24 mouse cellular contexts compared by ENCODE assay signal in the genomic region with DNA sequence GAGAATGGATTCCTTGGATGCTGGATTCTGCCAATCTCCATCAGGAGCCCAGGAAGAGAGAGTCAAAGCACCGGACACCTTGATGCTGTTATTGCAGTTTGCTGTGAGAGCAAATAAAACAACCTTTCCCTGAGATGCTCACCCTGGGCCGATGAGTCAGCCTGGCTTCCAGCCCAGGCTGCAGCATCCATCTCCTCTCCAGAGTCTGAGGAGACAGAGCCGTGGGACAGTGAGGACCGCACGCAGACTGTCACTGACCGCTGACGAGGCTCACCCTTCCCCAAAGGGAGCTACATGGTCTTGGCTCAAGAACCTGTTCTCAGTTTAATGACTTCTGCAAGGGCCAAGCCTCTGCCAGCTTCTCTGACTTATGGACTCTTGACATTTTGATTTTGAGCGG. TPM values are rescaled to one million over a fixed set of nuclear protein-coding genes. Genes with fewer than 3 reads are reported as not detected.
DNase-seq lines count a peak whose midpoint lies in the region; ATAC-seq lines count a peak whose summit lies in the region.
"Had no signal": no experiment of that assay in that cellular context is flagged by ENCODE, and none has a peak within 500 bp of the region (broad histone marks: within the 10 kb centered on the region; RNA-seq: fewer than 3 reads in every experiment).

No protein-coding gene starts in this region.

- peak; percentile 85 to 86 for DNase-seq in adrenal gland, adult (ENCODE audit: inconsistent age in 2 of 2, low spot score in 1 of 2)
- DNase-seq in adrenal gland, postnatal 4 days (ENCODE audit: low spot score in 2 of 2) = no peak
- DNase-seq in right cerebral cortex, adult 18-20 months = peak; percentile 47
- DNase-seq in right cerebral cortex, postnatal 36 days (ENCODE audit: low spot score in 2 of 2) = no peak
- peak; percentile 77 to 79 for DNase-seq in cerebellum, adult 18-20 months
- DNase-seq in forebrain, embryonic 11.5 days (ENCODE audit: low spot score) = no peak
- DNase-seq: kidney, adult 18-20 months; kidney, postnatal 14 days; layer of hippocampus, adult 9-11 months; right cerebral cortex, postnatal 25 days; thymus, postnatal 14 days had no signal

- WGBS in forebrain, embryonic 11.5 days = 92% methylated on average over 8 of the region's 8 CpGs

- no peak overlapping the region for H3K9ac ChIP-seq in forebrain, embryonic 11.5 days (ENCODE audit: low read length)
- H3K9ac ChIP-seq: heart, embryonic 15.5 days; limb, embryonic 13.5 days; liver, embryonic 14.5 days; neural tube, embryonic 12.5 days had no signal

- no peaks in the 10 kb centered on the region for H3K27me3 ChIP-seq in forebrain, embryonic 11.5 days (ENCODE audit: control insufficient read depth, insufficient read depth, low read length)
- H3K27me3 ChIP-seq: heart, embryonic 15.5 days; neural tube, embryonic 12.5 days had no signal

- no peaks in the 10 kb centered on the region for H3K36me3 ChIP-seq in forebrain, embryonic 11.5 days (ENCODE audit: control insufficient read depth, insufficient read depth, low read length)
- H3K36me3 ChIP-seq: forebrain, embryonic 10.5 days; heart, embryonic 15.5 days; hindbrain, embryonic 10.5 days; limb, embryonic 13.5 days; neural tube, embryonic 12.5 days had no signal

- no peak overlapping the region for H3K27ac ChIP-seq in forebrain, embryonic 11.5 days (ENCODE audit: low read depth, low read length)
- H3K27ac ChIP-seq: forebrain, embryonic 10.5 days; heart, embryonic 15.5 days; hindbrain, embryonic 10.5 days; limb, embryonic 13.5 days; liver, embryonic 14.5 days; neural tube, embryonic 12.5 days; stomach, postnatal 0 days had no signal

- no peak for ATAC-seq in megakaryocyte-erythroid progenitor cell, adult 5-6 weeks (replicated peaks; ENCODE audit: low FRiP score, low TSS enrichment, poor library complexity, severe bottlenecking)
- ATAC-seq in forebrain, embryonic 11.5 days (replicated peaks; ENCODE audit: low FRiP score) = no peak
- no peak for ATAC-seq in CD4-positive, CD25-positive, alpha-beta regulatory T cell, adult 4 months
- ATAC-seq: lung, postnatal 0 days had no signal

- no peak overlapping the region for H3K4me3 ChIP-seq in forebrain, embryonic 11.5 days (ENCODE audit: low read depth, low read length)
- H3K4me3 ChIP-seq: forebrain, embryonic 10.5 days; heart, embryonic 15.5 days; hindbrain, embryonic 10.5 days; limb, embryonic 13.5 days; megakaryocyte, embryonic 14.5 days; neural tube, embryonic 12.5 days had no signal

- H3K9me3 ChIP-seq in forebrain, embryonic 11.5 days (ENCODE audit: control insufficient read depth, low read length) = no peaks in the 10 kb centered on the region
- H3K9me3 ChIP-seq: heart, embryonic 15.5 days had no signal

- H3K4me2 ChIP-seq in forebrain, embryonic 11.5 days (ENCODE audit: low read depth, low read length, severe bottlenecking) = no peak overlapping the region
- H3K4me2 ChIP-seq: heart, embryonic 15.5 days; limb, embryonic 13.5 days; neural tube, embryonic 12.5 days had no signal

- H3K4me1 ChIP-seq in forebrain, embryonic 11.5 days (replicated peaks; ENCODE audit: control insufficient read depth, insufficient read depth, low read length) = no peaks in the 10 kb centered on the region
- H3K4me1 ChIP-seq: hindbrain, embryonic 10.5 days; megakaryocyte, embryonic 14.5 days; neural tube, embryonic 12.5 days had no signal

RNA-seq across cellular contexts. Expression of gene Lrrn2, which starts 34.3 kb away (rescaled TPM):
- total RNA-seq in adrenal gland, postnatal 4 days (2021) = 10 to 100 TPM; 10.9 to 13.2 TPM
- not detected in 2 replicates for total RNA-seq in megakaryocyte-erythroid progenitor cell, adult 5-6 weeks (2014; fragmentation: Nextera tagmentation)
- not detected in 2 replicates for total RNA-seq in megakaryocyte-erythroid progenitor cell, adult 5-6 weeks (2017)
- polyA plus RNA-seq in forebrain, embryonic 11.5 days (2014; fragmentation: Nextera tagmentation; extraction: Ambion mirVana) = 10.2 and 11.1 TPM in 2 replicates
- not detected for polyA plus RNA-seq in CD4-positive, CD25-positive, alpha-beta regulatory T cell, adult 4 months (2017; shearing (Covaris generic))
- total RNA-seq: granulocyte monocyte progenitor cell, adult 5-6 weeks; MEL had no signal

Comparison
In these comparisons a context has a peak if more than half of its experiments do, and no peak if none do; other contexts are left out.
1. DNase-seq: peak in adrenal gland, adult (2 of 2), right cerebral cortex, adult 18-20 months (single experiment) and cerebellum, adult 18-20 months (2 of 2); none in adrenal gland, postnatal 4 days (0 of 2), right cerebral cortex, postnatal 36 days (0 of 2) and forebrain, embryonic 11.5 days (single experiment).
2. RNA of gene Lrrn2, which starts 34.3 kb away (total RNA-seq): 10.9 to 13.2 TPM in adrenal gland, postnatal 4 days; not detected in megakaryocyte-erythroid progenitor cell, adult 5-6 weeks; every median in the first group is over 10 times any median in the second.